Mouse (Mus musculus) left cerebral cortex, adult 9 months (tissue): Measurements from ENCODE around the gene Ogdh.
"Not testable (repeated sequence)": the region's sequence is repeated elsewhere in the genome, so short reads cannot be mapped to it uniquely, and the experiment has no call there.

Experiments
- DNase-seq, 2 experiments: peaks; one replicate each; pipeline ENCODE4 v3.0.0; 2022; ENCODE audit warnings: low spot score in 2 of 2

Ogdh gene

GRCm38 (mm10) chr11:6365885-6366284, 74.5 kb downstream of the Ogdh start:
- peak in 1 of 2 experiments; percentile 68 for DNase-seq

GRCm38 (mm10) chr11:6366434-6366833, 75.0 kb downstream of the Ogdh start:
- DNase-seq, result no peak

GRCm38 (mm10) chr11:6367156-6367555, 75.7 kb downstream of the Ogdh start:
- DNase-seq, result no peak

GRCm38 (mm10) chr11:6367986-6368385, 76.6 kb downstream of the Ogdh start:
- DNase-seq, result not testable (repeated sequence)

- DNase-seq, result no peak
These were observed 80.1 kb downstream of the Ogdh start for GRCm38 (mm10) chr11:6371376-6372155.

- no peak for DNase-seq
These were observed 81.4 kb downstream of the Ogdh start for GRCm38 (mm10) chr11:6372784-6373183.

- no peak for DNase-seq
These were observed 89.5 kb downstream of the Ogdh start for GRCm38 (mm10) chr11:6380916-6381315.

GRCm38 (mm10) chr11:6388126-6388725, 96.8 kb downstream of the Ogdh start:
- DNase-seq, result no peak

- peak; percentile 80 to 90 for DNase-seq
These were observed 97.4 kb downstream of the Ogdh start, which contains the start of gene Zmiz2 for GRCm38 (mm10) chr11:6388726-6389413. TSS of gene Zmiz2 (plus strand) at chr11:6389074.

- DNase-seq, result no peak
These were observed 98.1 kb downstream of the Ogdh start for GRCm38 (mm10) chr11:6389483-6389921.

GRCm38 (mm10) chr11:6390376-6391053, 99.1 kb downstream of the Ogdh start:
- no peak for DNase-seq

- DNase-seq, result no peak
These were observed 100.3 kb downstream of the Ogdh start for GRCm38 (mm10) chr11:6391516-6392276.

- DNase-seq, result no peak
These were observed 101.4 kb downstream of the Ogdh start for GRCm38 (mm10) chr11:6392857-6393256.

GRCm38 (mm10) chr11:6393866-6394265, 102.4 kb downstream of the Ogdh start:
- DNase-seq, result no peak

- DNase-seq, result no peak
These were observed 104.1 kb downstream of the Ogdh start for GRCm38 (mm10) chr11:6395565-6395964.

GRCm38 (mm10) chr11:6398141-6398540, 106.7 kb downstream of the Ogdh start:
- DNase-seq, result peak in 1 of 2 experiments; percentile 1

- DNase-seq, result peak in 1 of 2 experiments; percentile 60
These were observed 111.4 kb downstream of the Ogdh start for GRCm38 (mm10) chr11:6402515-6403510.

- DNase-seq, result no peak
These were observed 112.5 kb downstream of the Ogdh start for GRCm38 (mm10) chr11:6403830-6404405.

- no peak for DNase-seq
These were observed 113.5 kb downstream of the Ogdh start for GRCm38 (mm10) chr11:6404699-6405566.
